Mouse (Mus musculus) kidney, embryonic 15.5 days (tissue): ENCODE measurements at regions not wholly inside any gene's neighbourhood (a gene's known extent, or its start where the extent isn't known, plus 50 kb on each side); places are given as distances from the start of the nearest gene placed in this dataset.

ENCODE experiments used
- ATAC-seq: fragments of 200-750 bp; cut with Nextera tagmentation; replicated peaks from 2 replicates; pipeline ENCODE4 v1.8.0; 2017; ENCODE audit warnings: moderate TSS enrichment; ENCODE audit not compliant: low FRiP score
- H3K27ac ChIP-seq: fragments of 300-500 bp; sonication (generic); 2 replicates; pipeline ENCODE4 v1.5.1; 2015; ENCODE audit warnings: mild to moderate bottlenecking, inconsistent platforms
- H3K27me3 ChIP-seq: fragments of 300-500 bp; sonication (generic); 2 replicates; pipeline ENCODE4 v1.6.1; 2015; ENCODE audit warnings: inconsistent platforms
- H3K36me3 ChIP-seq: fragments of 300-500 bp; sonication (generic); 2 replicates; pipeline ENCODE4 v1.6.1; 2015; ENCODE audit warnings: inconsistent platforms
- H3K4me1 ChIP-seq: fragments of 300-500 bp; sonication (generic); 2 replicates; pipeline ENCODE4 v1.6.1; 2015; ENCODE audit warnings: inconsistent platforms
- H3K4me2 ChIP-seq: fragments of 300-500 bp; sonication (generic); 2 replicates; pipeline ENCODE4 v1.6.1; 2015; ENCODE audit warnings: moderate library complexity, mild to moderate bottlenecking, inconsistent platforms
- H3K4me3 ChIP-seq: fragments of 300-500 bp; sonication (generic); replicated peaks from 2 replicates; pipeline ENCODE4 v1.5.1; 2015; ENCODE audit warnings: mild to moderate bottlenecking, inconsistent platforms
- H3K9ac ChIP-seq: fragments of 300-500 bp; sonication (generic); 2 replicates; pipeline ENCODE4 v1.6.1; 2015; ENCODE audit warnings: mild to moderate bottlenecking, inconsistent platforms
- H3K9me3 ChIP-seq: fragments of 300-500 bp; sonication (generic); replicated peaks from 2 replicates; pipeline ENCODE4 v1.6.1; 2016; ENCODE audit warnings: inconsistent platforms
- WGBS: fragments of 180-500 bp; shearing (Covaris S2); methylation state at CpG from one replicate; pipeline ENCODE4 v1.1.7; 2015; ENCODE audit warnings: mixed read lengths; 5-methylcytosine and 5-hydroxymethylcytosine counted together

GRCm38 (mm10) chr6:135569086-135569485, 206.7 kb downstream of the Emp1 start:
- no peak for ATAC-seq
- 54% methylated on average over 1 of the region's 1 CpGs for whole genome bisulfite sequencing
- no peaks in the 10 kb centered on the region for H3K27me3 ChIP-seq
- no peak overlapping the region for H3K9ac ChIP-seq
- no peak overlapping the region for H3K4me2 ChIP-seq
- H3K4me3 ChIP-seq = no peak overlapping the region
- H3K27ac ChIP-seq = no peak overlapping the region
- no peaks in the 10 kb centered on the region for H3K4me1 ChIP-seq
- no peaks in the 10 kb centered on the region for H3K9me3 ChIP-seq
- no peaks in the 10 kb centered on the region for H3K36me3 ChIP-seq

- 60% methylated on average over 2 of the region's 2 CpGs for WGBS
- no peaks in the 10 kb centered on the region for H3K9me3 ChIP-seq
These were observed 212.9 kb downstream of the Emp1 start for GRCm38 (mm10) chr6:135575294-135575693.

DNA sequence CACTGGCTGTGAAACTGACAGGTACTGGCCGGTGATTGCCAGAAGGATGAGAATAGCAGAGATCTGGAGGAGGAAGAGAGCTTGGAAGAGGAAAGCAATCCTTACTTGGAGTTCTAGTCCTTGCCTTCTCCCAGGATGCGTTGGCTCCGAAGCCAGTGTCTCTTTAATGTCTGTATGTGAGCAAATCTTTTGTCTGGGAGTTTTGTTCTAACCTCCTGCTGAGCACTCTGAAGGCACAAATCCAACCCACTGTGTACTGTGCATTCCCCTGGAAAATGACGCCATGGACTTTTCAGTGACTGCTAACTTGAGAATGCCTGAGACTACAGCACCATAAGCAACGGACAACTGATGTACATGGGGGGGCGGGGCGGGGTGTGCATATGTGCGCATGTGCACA, 216.4 kb downstream of the Emp1 start:
- no peaks in the 10 kb centered on the region for H3K27me3 ChIP-seq
- ATAC-seq = no peak
- H3K27ac ChIP-seq = no peak overlapping the region
- WGBS = 88% methylated on average over 8 of the region's 8 CpGs
- H3K9me3 ChIP-seq = no peaks in the 10 kb centered on the region
- no peak overlapping the region for H3K4me2 ChIP-seq
- no peaks in the 10 kb centered on the region for H3K4me1 ChIP-seq
- H3K9ac ChIP-seq = no peak overlapping the region
- no peaks in the 10 kb centered on the region for H3K36me3 ChIP-seq
- H3K4me3 ChIP-seq = no peak overlapping the region

More at GRCm38 (mm10) chr6:135575294-135575693, 212.9 kb downstream of the Emp1 start:
- H3K9ac ChIP-seq = no peak overlapping the region
- no peaks in the 10 kb centered on the region for H3K36me3 ChIP-seq
- no peak overlapping the region for H3K27ac ChIP-seq
- ATAC-seq = no peak
- no peak overlapping the region for H3K4me2 ChIP-seq
- no peak overlapping the region for H3K4me3 ChIP-seq
- H3K4me1 ChIP-seq = no peaks in the 10 kb centered on the region
- no peaks in the 10 kb centered on the region for H3K27me3 ChIP-seq

DNA sequence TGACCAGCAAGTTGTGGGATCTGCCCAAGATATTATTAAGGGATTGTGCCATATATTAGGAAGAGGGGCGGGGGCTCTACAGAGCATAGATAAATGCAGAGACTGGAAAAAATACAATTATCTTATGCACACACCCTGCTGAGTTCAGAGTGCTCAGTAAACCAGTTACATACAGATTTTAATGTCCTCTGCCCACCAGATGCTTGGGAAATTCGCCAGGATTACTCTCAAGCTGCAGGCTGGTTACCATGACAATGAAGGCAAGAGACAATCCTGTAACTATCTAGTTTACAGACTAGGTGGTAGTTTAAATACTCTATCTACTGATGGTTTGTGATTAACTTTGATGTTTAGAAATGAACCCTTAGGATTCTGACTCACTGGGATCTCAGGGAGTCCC, 220.2 kb downstream of the Emp1 start:
- 59% methylated on average over 2 of the region's 2 CpGs for WGBS
- no peak overlapping the region for H3K4me3 ChIP-seq
- no peak overlapping the region for H3K9ac ChIP-seq
- H3K4me1 ChIP-seq = no peaks in the 10 kb centered on the region
- no peaks in the 10 kb centered on the region for H3K27me3 ChIP-seq
- H3K4me2 ChIP-seq = no peak overlapping the region
- H3K9me3 ChIP-seq = no peaks in the 10 kb centered on the region
- H3K36me3 ChIP-seq = no peaks in the 10 kb centered on the region
- H3K27ac ChIP-seq = no peak overlapping the region
- ATAC-seq = no peak

DNA sequence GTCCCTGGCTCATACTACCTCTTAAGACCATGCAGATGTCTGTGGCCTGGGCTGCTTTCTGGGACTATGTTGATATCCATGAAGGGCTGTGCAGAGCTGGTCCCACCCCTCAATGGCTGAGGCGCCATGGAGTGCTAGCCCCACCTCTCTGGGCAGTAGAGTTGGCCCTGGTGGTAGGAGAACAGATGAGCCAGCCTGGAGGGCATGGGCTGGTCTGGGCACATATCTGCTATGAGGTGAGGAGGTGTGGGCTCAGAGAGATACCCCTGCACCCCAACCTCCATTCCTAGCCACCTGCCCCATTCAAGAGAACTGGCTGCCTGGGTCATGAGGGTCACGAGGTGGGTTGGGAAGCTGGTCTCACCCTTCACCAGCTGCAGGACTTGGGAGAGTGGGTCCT, 222.4 kb downstream of the Emp1 start:
- H3K27ac ChIP-seq = no peak overlapping the region
- no peaks in the 10 kb centered on the region for H3K9me3 ChIP-seq
- H3K4me1 ChIP-seq = no peaks in the 10 kb centered on the region
- H3K4me3 ChIP-seq = no peak overlapping the region
- no peak for ATAC-seq
- whole genome bisulfite sequencing = 93% methylated on average over 2 of the region's 2 CpGs
- no peak overlapping the region for H3K4me2 ChIP-seq
- no peak overlapping the region for H3K9ac ChIP-seq
- H3K36me3 ChIP-seq = no peaks in the 10 kb centered on the region
- no peaks in the 10 kb centered on the region for H3K27me3 ChIP-seq

- no peak for ATAC-seq
- H3K9ac ChIP-seq = no peak overlapping the region
- H3K27ac ChIP-seq = no peak overlapping the region
- H3K4me2 ChIP-seq = no peak overlapping the region
- no peaks in the 10 kb centered on the region for H3K4me1 ChIP-seq
- no peak overlapping the region for H3K4me3 ChIP-seq
- no peaks in the 10 kb centered on the region for H3K9me3 ChIP-seq
- H3K36me3 ChIP-seq = no peaks in the 10 kb centered on the region
- H3K27me3 ChIP-seq = no peaks in the 10 kb centered on the region
These were observed 227.7 kb downstream of the Emp1 start for GRCm38 (mm10) chr6:135590084-135590483.

DNA sequence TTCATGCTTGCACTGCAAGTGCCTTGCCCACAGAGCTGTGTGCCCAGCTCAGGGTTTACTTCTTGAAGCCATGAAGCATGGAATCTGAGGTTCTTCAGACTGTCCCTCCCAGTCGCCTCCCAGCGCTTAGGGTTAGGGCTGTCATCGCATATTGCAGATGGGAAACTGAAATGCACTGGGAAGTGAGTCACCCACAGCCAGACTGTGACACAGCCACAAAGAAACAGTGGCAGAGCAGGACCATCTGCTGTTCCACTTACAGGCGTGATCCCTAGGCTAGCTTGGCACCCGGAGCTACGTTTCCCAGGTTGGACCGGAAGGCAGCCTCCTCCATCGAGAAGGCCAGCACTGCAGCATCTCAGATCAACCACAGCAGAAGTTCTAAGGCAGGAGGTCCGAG, 228.7 kb downstream of the Emp1 start:
- Histone ChIP-seq H3K36me3 (no peaks in the 10 kb centered on the region), H3K27me3 (no peaks in the 10 kb centered on the region), H3K4me2 (no peak overlapping the region), H3K9ac (no peak overlapping the region), H3K9me3 (no peaks in the 10 kb centered on the region), H3K4me3 (no peak overlapping the region), H3K27ac (no peak overlapping the region), H3K4me1 (no peaks in the 10 kb centered on the region)
- ATAC-seq = no peak
- 82% methylated on average over 9 of the region's 9 CpGs for WGBS

GRCm38 (mm10) chr6:135596358-135596757, 234.0 kb downstream of the Emp1 start:
- ATAC-seq = no peak

GRCm38 (mm10) chr6:135610504-135611096, 248.3 kb downstream of the Emp1 start:
- Histone ChIP-seq H3K9me3 (no peaks in the 10 kb centered on the region), H3K4me1 (no peaks in the 10 kb centered on the region), H3K36me3 (no peaks in the 10 kb centered on the region), H3K4me3 (no peak overlapping the region), H3K27ac (no peak overlapping the region), H3K4me2 (no peak overlapping the region), H3K27me3 (no peaks in the 10 kb centered on the region), H3K9ac (no peak overlapping the region)
- ATAC-seq = no peak
- WGBS = 69% methylated on average over 3 of the region's 3 CpGs

More at GRCm38 (mm10) chr6:135596358-135596757, 234.0 kb downstream of the Emp1 start:
- WGBS = 88% methylated on average over 4 of the region's 4 CpGs
- no peak overlapping the region for H3K4me3 ChIP-seq
- no peak overlapping the region for H3K4me2 ChIP-seq
- H3K9me3 ChIP-seq = no peaks in the 10 kb centered on the region
- H3K9ac ChIP-seq = no peak overlapping the region
- H3K27ac ChIP-seq = no peak overlapping the region
- no peaks in the 10 kb centered on the region for H3K36me3 ChIP-seq
- no peaks in the 10 kb centered on the region for H3K27me3 ChIP-seq
- H3K4me1 ChIP-seq = no peaks in the 10 kb centered on the region

DNA sequence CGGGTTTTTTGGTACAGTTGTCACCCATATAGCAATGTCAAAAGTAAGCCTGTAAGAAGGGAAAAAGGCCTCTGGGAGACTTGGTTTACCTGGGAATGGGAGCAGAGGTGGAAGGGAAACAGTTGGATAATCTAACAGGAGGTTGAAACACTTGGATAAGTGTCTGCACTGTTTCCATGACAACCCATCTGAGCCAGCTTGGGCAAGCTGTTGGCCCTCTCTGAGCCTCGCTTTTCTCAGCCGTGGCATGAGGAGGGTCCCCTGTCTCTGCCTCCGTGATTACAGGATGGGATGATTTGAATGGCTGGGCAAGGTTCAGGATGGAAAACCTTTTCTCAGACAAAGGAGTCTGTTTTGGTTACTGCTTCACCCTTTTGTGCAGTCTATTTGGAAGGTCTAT, 265.6 kb downstream of the Emp1 start:
- Histone ChIP-seq H3K4me3 (no peak overlapping the region), H3K27ac (no peak overlapping the region), H3K9ac (no peak overlapping the region), H3K9me3 (0 out of 2 replicates have a peak, but pooled peaks cover 3% of the 10 kb centered on the region), H3K4me2 (no peak overlapping the region), H3K4me1 (no peaks in the 10 kb centered on the region), H3K27me3 (no peaks in the 10 kb centered on the region), H3K36me3 (no peaks in the 10 kb centered on the region)
- WGBS = 63% methylated on average over 4 of the region's 4 CpGs
- ATAC-seq = no peak

- no peak overlapping the region for H3K4me2 ChIP-seq
- WGBS = 75% methylated on average over 3 of the region's 3 CpGs
- H3K9ac ChIP-seq = no peak overlapping the region
- no peak overlapping the region for H3K27ac ChIP-seq
- H3K4me3 ChIP-seq = no peak overlapping the region
- H3K9me3 ChIP-seq = 0 out of 2 replicates have a peak, but pooled peaks cover 3% of the 10 kb centered on the region
- ATAC-seq = no peak
- H3K36me3 ChIP-seq = no peaks in the 10 kb centered on the region
- no peaks in the 10 kb centered on the region for H3K27me3 ChIP-seq
- H3K4me1 ChIP-seq = no peaks in the 10 kb centered on the region
These were observed 266.9 kb downstream of the Emp1 start for GRCm38 (mm10) chr6:135629236-135629635.

DNA sequence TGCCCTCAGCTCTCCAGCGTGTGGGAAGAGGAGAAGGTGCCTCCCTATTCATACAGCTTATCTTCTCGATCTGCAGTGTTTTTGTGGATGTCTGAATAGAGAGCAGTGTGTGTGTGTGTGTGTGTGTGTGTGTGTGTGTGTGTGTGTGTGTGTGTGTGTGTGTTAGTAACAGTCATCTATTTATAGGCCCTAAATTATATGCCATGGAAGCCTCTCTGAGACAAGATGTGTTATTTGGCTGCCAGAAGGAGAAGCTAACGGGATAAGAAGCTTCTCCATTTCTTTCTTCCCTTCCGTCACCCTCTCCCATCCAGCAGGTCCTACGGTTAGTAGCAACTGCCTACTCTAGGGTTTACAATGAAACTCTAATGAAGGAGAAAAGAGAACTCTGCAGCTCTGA, 270.3 kb downstream of the Emp1 start:
- Histone ChIP-seq H3K27ac (no peak overlapping the region), H3K4me1 (no peaks in the 10 kb centered on the region), H3K9ac (no peak overlapping the region), H3K4me3 (no peak overlapping the region), H3K27me3 (no peaks in the 10 kb centered on the region), H3K4me2 (no peak overlapping the region), H3K9me3 (0 out of 2 replicates have a peak, but pooled peaks cover 3% of the 10 kb centered on the region), H3K36me3 (no peaks in the 10 kb centered on the region)
- WGBS = 78% methylated on average over 5 of the region's 5 CpGs
- ATAC-seq = no peak

DNA sequence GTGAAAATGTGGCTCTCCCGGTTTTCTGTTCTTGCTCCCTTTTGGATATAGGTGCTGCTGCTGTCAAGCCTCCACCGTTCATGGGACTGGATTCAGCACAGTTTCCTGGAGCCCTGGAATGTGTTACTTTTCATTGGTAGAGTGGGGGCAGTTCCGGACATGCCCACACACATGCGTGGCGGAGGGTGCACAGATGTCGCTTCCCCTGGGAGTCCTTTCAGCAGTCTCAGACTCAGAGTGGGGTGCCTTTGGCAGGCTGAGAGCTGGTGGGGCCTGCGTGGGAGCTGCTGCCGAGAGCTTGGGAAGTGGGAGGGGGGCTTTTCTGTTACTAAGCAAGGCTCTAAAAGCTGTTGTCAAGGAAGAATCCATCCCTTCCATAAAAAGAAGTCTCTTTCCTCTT, 274.3 kb downstream of the Emp1 start:
- no peaks in the 10 kb centered on the region for H3K27me3 ChIP-seq
- H3K4me3 ChIP-seq = no peak overlapping the region
- ATAC-seq = no peak
- 52% methylated on average over 8 of the region's 8 CpGs for WGBS
- no peaks in the 10 kb centered on the region for H3K9me3 ChIP-seq
- H3K4me1 ChIP-seq = no peaks in the 10 kb centered on the region
- no peak overlapping the region for H3K9ac ChIP-seq
- no peak overlapping the region for H3K4me2 ChIP-seq
- no peak overlapping the region for H3K27ac ChIP-seq
- no peaks in the 10 kb centered on the region for H3K36me3 ChIP-seq
